Mouse (Mus musculus): ENCODE measurements around the gene Elmo1. TPM values are rescaled to one million over a fixed set of nuclear protein-coding genes. Genes with fewer than 3 reads are reported as not detected.

The Elmo1 gene
- polyA plus RNA-seq, 1 experiment, result not detected

DNA sequence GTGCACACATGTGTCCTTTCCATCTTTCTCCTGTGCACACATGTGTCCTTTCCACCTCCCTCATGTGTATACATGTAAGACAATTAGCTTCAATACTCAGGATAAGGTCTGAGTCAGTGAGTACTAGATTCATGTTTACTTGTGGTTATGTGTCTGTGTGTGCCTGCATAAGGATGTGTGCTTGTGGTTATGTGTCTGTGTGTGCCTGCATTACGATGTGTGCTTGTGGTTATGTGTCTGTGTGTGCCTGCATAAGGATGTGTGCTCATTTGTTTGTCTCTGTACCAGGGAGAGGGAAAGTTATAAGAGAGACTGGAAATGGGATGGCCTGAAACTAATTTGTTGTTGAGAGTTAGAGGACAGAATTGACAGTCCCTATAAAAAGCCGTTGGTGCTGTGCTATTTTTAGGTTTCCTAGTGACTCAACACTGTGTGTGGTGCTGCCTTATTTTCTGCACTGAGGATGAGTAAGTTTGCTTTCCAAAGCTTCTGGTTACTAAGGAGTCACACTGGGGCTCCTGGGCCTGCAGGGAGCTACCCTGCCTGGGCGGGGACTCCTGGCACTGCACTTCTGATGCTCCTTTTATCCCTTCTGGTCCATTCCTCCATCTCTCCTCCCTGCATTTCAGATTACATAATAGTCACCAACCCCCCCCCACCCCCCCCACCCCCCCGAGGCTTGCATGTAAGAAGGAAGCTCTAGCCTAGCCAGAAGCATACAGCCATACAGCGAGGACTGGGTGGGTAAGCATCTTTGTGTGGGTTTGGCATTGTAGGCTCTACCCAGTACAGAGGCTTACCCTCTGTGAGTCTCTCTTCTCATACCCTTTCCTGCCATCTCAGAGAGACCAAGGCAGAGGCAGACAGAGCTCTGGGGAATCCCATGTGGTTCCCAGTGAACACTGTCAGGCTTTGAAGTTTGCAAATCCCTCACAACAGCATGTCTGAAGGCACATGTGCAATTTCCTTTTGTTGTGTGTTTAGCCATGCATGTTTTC lies 216.1 kb downstream of the Elmo1 start:
- H3K79me3 ChIP-seq (ENCODE audit: low read depth), result no peaks in the 10 kb centered on the region
- H3K27me3 ChIP-seq (ENCODE audit: control insufficient read depth, insufficient read depth, insufficient read length), result no peaks in the 10 kb centered on the region
- no peak overlapping the region for H3ac ChIP-seq (ENCODE audit: control insufficient read depth, insufficient read length, low read depth)
- H3K36me3 ChIP-seq (ENCODE audit: control insufficient read depth, insufficient read depth), result no peaks in the 10 kb centered on the region
- no peak overlapping the region for H3K4me3 ChIP-seq (ENCODE audit: insufficient read depth, poor library complexity, severe bottlenecking)
- H3K79me2 ChIP-seq (ENCODE audit: control insufficient read depth, insufficient read depth), result no peaks in the 10 kb centered on the region
- TF ChIP-seq CTCF (IDR thresholded peaks at IDR 0.05; ENCODE audit: control insufficient read depth, insufficient read depth, insufficient read length) (no peak), MYOD1 (IDR thresholded peaks at IDR 0.05; ENCODE audit: control insufficient read depth, insufficient read length, low read depth) (no peak), FOSL1 (IDR thresholded peaks at IDR 0.05; ENCODE audit: insufficient read depth, low read length, poor library complexity, severe bottlenecking) (no peak), USF1 (IDR thresholded peaks at IDR 0.05; ENCODE audit: low read depth) (no peak), MAX (IDR thresholded peaks at IDR 0.05) (no peak), MYOG (IDR thresholded peaks at IDR 0.05; ENCODE audit: control insufficient read depth, extremely low read depth, insufficient read length) (no peak), CEBPB (IDR thresholded peaks at IDR 0.05; ENCODE audit: low read depth) (no peak)

DNA sequence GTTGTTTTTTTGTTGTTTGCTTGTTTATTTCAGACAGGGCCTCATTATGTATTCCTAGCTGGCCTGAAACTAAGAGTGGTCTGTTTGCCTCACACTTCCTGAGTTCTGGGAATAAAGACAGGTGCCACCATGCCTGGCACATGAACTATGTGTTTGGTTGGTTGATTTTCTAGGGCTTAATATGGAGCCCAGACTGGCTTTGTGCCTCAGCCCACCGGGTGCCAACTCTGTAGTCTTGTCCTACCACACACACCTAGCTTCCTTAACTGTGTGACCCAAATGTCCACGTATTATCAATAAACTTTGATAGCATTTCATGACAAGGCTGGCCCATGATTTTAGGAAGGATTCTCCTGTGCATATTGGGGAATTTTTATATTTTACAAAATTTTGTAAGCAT lies 217.0 kb downstream of the Elmo1 start:
- no peaks in the 10 kb centered on the region for H3K27me3 ChIP-seq (ENCODE audit: control insufficient read depth, insufficient read depth, insufficient read length)
- no peak for TF ChIP-seq CTCF (IDR thresholded peaks at IDR 0.05; ENCODE audit: control insufficient read depth, insufficient read depth, insufficient read length)
- no peak for TF ChIP-seq FOSL1 (IDR thresholded peaks at IDR 0.05; ENCODE audit: insufficient read depth, low read length, poor library complexity, severe bottlenecking)
- TF ChIP-seq MYOG (IDR thresholded peaks at IDR 0.05; ENCODE audit: control insufficient read depth, extremely low read depth, insufficient read length), result no peak
- no peak for TF ChIP-seq CEBPB (IDR thresholded peaks at IDR 0.05; ENCODE audit: low read depth)
- TF ChIP-seq MAX (IDR thresholded peaks at IDR 0.05), result no peak
- no peak for TF ChIP-seq USF1 (IDR thresholded peaks at IDR 0.05; ENCODE audit: low read depth)
- TF ChIP-seq MYOD1 (IDR thresholded peaks at IDR 0.05; ENCODE audit: control insufficient read depth, insufficient read length, low read depth), result no peak
- H3K4me3 ChIP-seq (ENCODE audit: insufficient read depth, poor library complexity, severe bottlenecking), result no peak overlapping the region
- H3ac ChIP-seq (ENCODE audit: control insufficient read depth, insufficient read length, low read depth), result no peak overlapping the region
- H3K36me3 ChIP-seq (ENCODE audit: control insufficient read depth, insufficient read depth), result no peaks in the 10 kb centered on the region
- H3K79me2 ChIP-seq (ENCODE audit: control insufficient read depth, insufficient read depth), result no peaks in the 10 kb centered on the region
- H3K79me3 ChIP-seq (ENCODE audit: low read depth), result no peaks in the 10 kb centered on the region

DNA sequence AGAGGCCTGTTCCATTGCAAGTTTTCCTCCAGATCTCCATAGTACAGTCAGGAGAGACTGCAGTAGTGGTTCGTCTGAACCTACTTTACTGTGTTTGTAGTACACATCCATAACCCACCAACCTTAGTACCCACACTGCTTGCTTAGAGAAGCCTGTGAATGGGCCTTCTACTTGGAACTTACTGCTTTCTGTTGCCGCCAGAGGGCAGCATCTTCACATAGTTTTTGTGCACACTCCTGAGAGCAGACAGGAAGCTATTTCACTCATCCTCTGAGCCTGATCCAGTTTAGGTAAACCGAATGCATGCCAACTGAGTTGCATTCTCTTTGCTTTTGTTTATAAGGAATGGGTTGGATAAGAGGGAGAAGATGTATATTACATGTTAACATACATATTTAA lies 221.2 kb downstream of the Elmo1 start:
- no peaks in the 10 kb centered on the region for H3K79me2 ChIP-seq (ENCODE audit: control insufficient read depth, insufficient read depth)
- no peak overlapping the region for H3ac ChIP-seq (ENCODE audit: control insufficient read depth, insufficient read length, low read depth)
- H3K36me3 ChIP-seq (ENCODE audit: control insufficient read depth, insufficient read depth), result no peaks in the 10 kb centered on the region
- TF ChIP-seq MAX (IDR thresholded peaks at IDR 0.05) (no peak), USF1 (IDR thresholded peaks at IDR 0.05; ENCODE audit: low read depth) (no peak), MYOG (IDR thresholded peaks at IDR 0.05; ENCODE audit: control insufficient read depth, extremely low read depth, insufficient read length) (no peak), CTCF (IDR thresholded peaks at IDR 0.05; ENCODE audit: control insufficient read depth, insufficient read depth, insufficient read length) (no peak), FOSL1 (IDR thresholded peaks at IDR 0.05; ENCODE audit: insufficient read depth, low read length, poor library complexity, severe bottlenecking) (no peak)
- H3K27me3 ChIP-seq (ENCODE audit: control insufficient read depth, insufficient read depth, insufficient read length), result no peaks in the 10 kb centered on the region
- H3K4me3 ChIP-seq (ENCODE audit: insufficient read depth, poor library complexity, severe bottlenecking), result no peak overlapping the region
- H3K79me3 ChIP-seq (ENCODE audit: low read depth), result no peaks in the 10 kb centered on the region

DNA sequence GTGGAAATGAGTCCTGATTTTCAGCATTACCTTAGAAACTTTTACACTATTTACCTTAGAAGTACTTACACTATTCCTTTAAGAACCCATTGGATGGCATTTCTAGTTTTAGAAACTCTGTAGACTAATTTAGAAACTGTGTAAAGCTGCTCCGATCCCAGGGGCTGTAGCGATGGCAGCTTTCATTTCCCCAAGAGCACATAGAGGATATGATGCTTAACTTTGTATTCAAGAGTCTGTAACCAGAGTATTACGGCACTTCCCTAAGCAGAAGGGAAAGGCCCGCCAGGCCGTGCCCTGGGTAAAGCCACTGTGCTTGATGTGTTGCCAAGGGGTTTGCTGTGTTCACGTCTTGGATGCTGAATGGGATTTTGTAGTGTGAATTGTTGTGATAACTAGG lies 222.9 kb downstream of the Elmo1 start:
- H3K27me3 ChIP-seq (ENCODE audit: control insufficient read depth, insufficient read depth, insufficient read length), result no peaks in the 10 kb centered on the region
- no peaks in the 10 kb centered on the region for H3K79me2 ChIP-seq (ENCODE audit: control insufficient read depth, insufficient read depth)
- no peak overlapping the region for H3ac ChIP-seq (ENCODE audit: control insufficient read depth, insufficient read length, low read depth)
- TF ChIP-seq CEBPB (IDR thresholded peaks at IDR 0.05; ENCODE audit: low read depth) (no peak), MYOG (IDR thresholded peaks at IDR 0.05; ENCODE audit: control insufficient read depth, extremely low read depth, insufficient read length) (no peak), USF1 (IDR thresholded peaks at IDR 0.05; ENCODE audit: low read depth) (no peak), CTCF (IDR thresholded peaks at IDR 0.05; ENCODE audit: control insufficient read depth, insufficient read depth, insufficient read length) (no peak), FOSL1 (IDR thresholded peaks at IDR 0.05; ENCODE audit: insufficient read depth, low read length, poor library complexity, severe bottlenecking) (no peak), MYOD1 (IDR thresholded peaks at IDR 0.05; ENCODE audit: control insufficient read depth, insufficient read length, low read depth) (no peak), MAX (IDR thresholded peaks at IDR 0.05) (no peak)
- no peaks in the 10 kb centered on the region for H3K79me3 ChIP-seq (ENCODE audit: low read depth)
- no peaks in the 10 kb centered on the region for H3K36me3 ChIP-seq (ENCODE audit: control insufficient read depth, insufficient read depth)
- H3K4me3 ChIP-seq (ENCODE audit: insufficient read depth, poor library complexity, severe bottlenecking), result no peak overlapping the region

DNA sequence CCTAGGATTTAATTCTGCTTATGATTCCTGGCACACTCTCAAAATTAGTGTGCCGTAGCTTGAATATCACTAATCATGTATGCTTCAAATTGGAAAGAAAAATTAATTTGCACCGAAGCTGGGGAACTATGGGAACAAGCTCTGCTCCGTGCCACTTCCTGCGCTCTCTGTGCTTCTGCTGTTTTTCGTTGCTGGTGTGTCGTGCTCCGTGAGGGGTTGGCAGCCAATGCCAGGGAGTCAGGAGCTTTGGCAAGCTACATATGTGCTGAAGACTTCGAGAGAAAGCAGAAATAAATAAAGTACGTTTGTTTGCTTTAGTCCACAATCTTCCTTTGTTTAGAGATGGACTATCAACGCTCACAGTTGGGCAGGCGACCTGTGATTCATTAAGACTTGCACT lies 225.7 kb downstream of the Elmo1 start:
- TF ChIP-seq FOSL1 (IDR thresholded peaks at IDR 0.05; ENCODE audit: insufficient read depth, low read length, poor library complexity, severe bottlenecking), result no peak
- no peak for TF ChIP-seq MAX (IDR thresholded peaks at IDR 0.05)
- no peak for TF ChIP-seq CEBPB (IDR thresholded peaks at IDR 0.05; ENCODE audit: low read depth)
- TF ChIP-seq MYOD1 (IDR thresholded peaks at IDR 0.05; ENCODE audit: control insufficient read depth, insufficient read length, low read depth), result no peak
- no peak for TF ChIP-seq MYOG (IDR thresholded peaks at IDR 0.05; ENCODE audit: control insufficient read depth, extremely low read depth, insufficient read length)
- no peak for TF ChIP-seq CTCF (IDR thresholded peaks at IDR 0.05; ENCODE audit: control insufficient read depth, insufficient read depth, insufficient read length)
- no peak for TF ChIP-seq USF1 (IDR thresholded peaks at IDR 0.05; ENCODE audit: low read depth)
- H3K4me3 ChIP-seq (ENCODE audit: insufficient read depth, poor library complexity, severe bottlenecking), result no peak overlapping the region
- no peaks in the 10 kb centered on the region for H3K79me3 ChIP-seq (ENCODE audit: low read depth)
- H3K36me3 ChIP-seq (ENCODE audit: control insufficient read depth, insufficient read depth), result no peaks in the 10 kb centered on the region
- no peaks in the 10 kb centered on the region for H3K27me3 ChIP-seq (ENCODE audit: control insufficient read depth, insufficient read depth, insufficient read length)
- H3ac ChIP-seq (ENCODE audit: control insufficient read depth, insufficient read length, low read depth), result no peak overlapping the region
- no peaks in the 10 kb centered on the region for H3K79me2 ChIP-seq (ENCODE audit: control insufficient read depth, insufficient read depth)

Data from C2C12 (cell line).